Mouse (Mus musculus): ENCODE measurements around the gene Nhlrc2.

The Nhlrc2 gene

GRCm38 (mm10) chr19:56627881-56628472 lies 79.9 kb downstream of the Nhlrc2 start:
- DNase-seq (ENCODE audit: low spot score): no peak

GRCm38 (mm10) chr19:56629647-56630046 lies 81.6 kb downstream of the Nhlrc2 start:
- DNase-seq (ENCODE audit: low spot score): no peak

- DNase-seq (ENCODE audit: low spot score): no peak
Measured at GRCm38 (mm10) chr19:56631017-56631416, 83.0 kb downstream of the Nhlrc2 start.

- no peak for DNase-seq (ENCODE audit: low spot score)
Measured at GRCm38 (mm10) chr19:56631451-56631901, 83.4 kb downstream of the Nhlrc2 start.

GRCm38 (mm10) chr19:56637035-56637683 lies 89.1 kb downstream of the Nhlrc2 start:
- DNase-seq (ENCODE audit: low spot score): no peak

- DNase-seq (ENCODE audit: low spot score): no peak
Measured at GRCm38 (mm10) chr19:56637684-56638049, 89.6 kb downstream of the Nhlrc2 start.

GRCm38 (mm10) chr19:56647451-56648120 lies 99.5 kb downstream of the Nhlrc2 start:
- DNase-seq (ENCODE audit: low spot score): no peak

- no peak for DNase-seq (ENCODE audit: low spot score)
Measured at GRCm38 (mm10) chr19:56651262-56651661, 103.2 kb downstream of the Nhlrc2 start.

- DNase-seq (ENCODE audit: low spot score): peak; percentile 54
Measured at GRCm38 (mm10) chr19:56652034-56652962, 104.2 kb downstream of the Nhlrc2 start.
